Mouse (Mus musculus) hindbrain, embryonic 10.5 days (tissue): ENCODE results near the gene H2-T23. TPM values are rescaled to one million over a fixed set of nuclear protein-coding genes. Genes with fewer than 3 reads are reported as not detected.
"Not testable (repeated sequence)": the region's sequence is repeated elsewhere in the genome, so short reads cannot be mapped to it uniquely, and the experiment has no call there.

ENCODE experiments used
- DNase-seq: peaks from one replicate; pipeline ENCODE4 v3.0.0-alpha.2; 2017; ENCODE audit warnings: low spot score
- H3K27ac ChIP-seq: fragments of 300-500 bp; sonication (generic); 2 replicates; pipeline ENCODE4 v1.5.1; 2016; ENCODE audit warnings: mild to moderate bottlenecking, moderate library complexity
- H3K27me3 ChIP-seq: fragments of 300-500 bp; sonication (generic); 2 replicates; pipeline ENCODE4 v1.6.1; 2016; ENCODE audit warnings: mild to moderate bottlenecking; ENCODE audit not compliant: poor library complexity, insufficient read depth, severe bottlenecking
- H3K36me3 ChIP-seq: fragments of 300-500 bp; sonication (generic); 2 replicates; pipeline ENCODE4 v1.6.1; 2016; ENCODE audit warnings: mild to moderate bottlenecking, moderate library complexity
- H3K4me1 ChIP-seq: fragments of 300-500 bp; sonication (generic); replicated peaks from 2 replicates; pipeline ENCODE4 v1.6.1; 2016; ENCODE audit warnings: mild to moderate bottlenecking
- H3K4me3 ChIP-seq: fragments of 300-500 bp; sonication (generic); 2 replicates; pipeline ENCODE4 v1.5.1; 2016; ENCODE audit warnings: mild to moderate bottlenecking, moderate library complexity
- H3K9me3 ChIP-seq: fragments of 300-500 bp; sonication (generic); 2 replicates; pipeline ENCODE4 v1.6.1; 2016; ENCODE audit warnings: mild to moderate bottlenecking, moderate library complexity
- WGBS: fragments of 180-500 bp; shearing (Covaris S2); methylation state at CpG from one replicate; pipeline ENCODE4 v1.1.7; 2016; 5-methylcytosine and 5-hydroxymethylcytosine counted together
- polyA plus RNA-seq: library from polyadenylated mRNA; unstranded; fragments of >200 nt; fragmentation: Nextera tagmentation; extraction: Ambion mirVana; gene quantifications from 2 replicates; pipeline ENCODE4 v1.2.1, GENCODE M21; 2016

Gene H2-T23
- polyA plus RNA-seq = 4.0 and 4.2 TPM in 2 replicates

DNA sequence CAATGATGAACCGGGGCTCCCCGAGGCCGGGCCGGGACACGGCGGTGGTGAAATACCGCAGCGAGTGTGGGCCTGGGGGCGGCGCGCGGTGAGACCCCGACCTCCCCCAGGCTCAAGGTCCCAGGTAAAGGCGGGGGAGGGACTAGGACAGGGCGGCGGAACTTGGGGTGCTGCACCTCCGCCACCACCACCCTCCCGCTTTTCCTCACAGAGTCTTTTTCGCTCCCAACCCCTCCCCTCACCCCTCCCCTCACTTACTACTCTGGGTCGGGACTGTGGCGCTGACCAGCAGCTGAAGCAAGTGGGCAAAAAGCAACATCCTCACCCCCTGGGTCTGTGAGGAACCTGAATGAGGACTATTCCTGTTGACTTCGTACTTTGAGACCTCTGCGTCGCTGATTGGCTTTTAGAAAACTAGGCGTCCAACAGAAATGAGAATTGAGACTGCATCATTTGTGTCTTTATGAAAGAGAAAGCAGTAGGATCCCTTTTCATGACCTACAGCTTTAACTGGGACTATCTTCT is at the start of gene H2-T23:
Gene H2-T23, minus strand, starts transcription at position 505 of the 525 bp plus-strand sequence.
- H3K36me3 ChIP-seq, H3K4me1 ChIP-seq, H3K27me3 ChIP-seq, H3K9me3 ChIP-seq: not testable (repeated sequence)
- under 1% methylated on average over 25 of the region's 25 CpGs for WGBS
- peak within 1 kb of the TSS; percentile 59 for H3K4me3 ChIP-seq
- H3K27ac ChIP-seq = peak within 1 kb of the TSS; percentile 73
- DNase-seq = peak; percentile 44

DNA sequence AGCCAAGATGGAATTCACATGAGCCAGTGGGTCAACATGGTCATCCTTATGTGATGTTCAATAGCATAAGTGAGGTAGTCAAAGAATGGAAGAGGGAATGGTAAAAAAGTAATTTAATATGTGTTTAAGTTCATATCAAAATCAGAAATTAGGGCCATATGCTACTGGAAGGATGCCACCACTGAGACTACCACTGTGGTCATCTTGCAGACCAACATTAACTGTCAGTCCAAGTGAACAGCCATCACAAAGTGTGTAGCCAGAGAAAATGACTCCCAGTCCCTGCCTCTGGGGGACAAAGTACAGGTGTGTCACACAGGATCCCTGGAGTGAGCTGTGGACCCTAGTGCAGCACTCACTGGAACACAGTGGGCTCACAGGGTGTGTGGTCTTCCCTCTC is 49.2 kb upstream of the H2-T23 start:
- not testable (repeated sequence) for H3K27ac ChIP-seq, DNase-seq, H3K4me3 ChIP-seq, H3K36me3 ChIP-seq, H3K9me3 ChIP-seq
- H3K4me1 ChIP-seq = peaks cover 18% of the 10 kb centered on the region
- H3K27me3 ChIP-seq = peaks cover 39% of the 10 kb centered on the region

DNA sequence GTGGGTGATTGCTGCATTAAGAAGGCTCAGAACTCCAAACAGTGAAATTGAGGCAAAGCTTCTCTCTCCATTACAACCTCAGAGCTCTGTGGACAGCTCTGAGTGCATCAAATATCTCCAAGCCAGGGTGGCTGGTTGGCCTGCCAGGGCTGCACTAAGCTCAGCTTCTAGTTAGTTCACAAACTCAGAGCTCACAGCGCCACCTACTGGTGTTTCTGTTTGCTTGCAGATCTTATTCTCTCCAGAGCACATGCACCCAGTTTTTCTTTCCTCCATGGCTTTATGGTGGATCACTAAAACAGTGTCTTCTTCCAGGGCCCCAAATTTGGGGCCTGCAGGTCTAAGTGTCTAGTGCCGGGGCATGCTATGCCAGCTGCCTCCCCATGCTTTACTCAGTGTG is 28.2 kb upstream of the H2-T23 start:
- Histone ChIP-seq H3K9me3 (no peaks in the 10 kb centered on the region), H3K4me3 (no peak overlapping the region), H3K36me3 (no peaks in the 10 kb centered on the region), H3K4me1 (no peaks in the 10 kb centered on the region), H3K27me3 (no peaks in the 10 kb centered on the region), H3K27ac (no peak overlapping the region)
- 24% methylated on average over 2 of the region's 2 CpGs for WGBS
- DNase-seq = peak; percentile 66

DNA sequence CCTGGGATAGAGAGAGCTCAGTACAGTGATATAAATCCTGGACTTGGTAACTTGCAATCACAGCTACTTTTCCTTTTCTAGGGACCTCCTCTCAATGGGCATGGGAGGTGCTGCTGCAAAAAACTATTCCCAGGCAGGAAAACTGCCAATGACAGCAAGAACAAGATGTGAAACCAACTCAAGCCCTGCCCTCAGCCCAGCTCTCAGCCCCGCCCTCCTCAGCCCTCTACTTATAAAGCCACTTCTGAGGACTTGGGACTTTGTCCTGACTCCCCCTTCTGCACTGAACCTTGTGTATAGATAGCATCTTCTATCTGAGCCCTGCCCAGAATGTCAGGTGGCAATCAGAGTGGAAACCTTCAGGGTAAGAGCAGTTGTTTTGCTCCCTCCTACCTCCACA is 25.7 kb upstream of the H2-T23 start, which contains the start of gene Gm11127:
Gene Gm11127, minus strand, starts transcription at position 10 of the 400 bp plus-strand sequence.
- H3K27ac ChIP-seq, DNase-seq, H3K4me3 ChIP-seq, H3K27me3 ChIP-seq, H3K4me1 ChIP-seq, H3K9me3 ChIP-seq, H3K36me3 ChIP-seq: not testable (repeated sequence)
- WGBS = 71% methylated on average over 1 of the region's 1 CpGs

DNA sequence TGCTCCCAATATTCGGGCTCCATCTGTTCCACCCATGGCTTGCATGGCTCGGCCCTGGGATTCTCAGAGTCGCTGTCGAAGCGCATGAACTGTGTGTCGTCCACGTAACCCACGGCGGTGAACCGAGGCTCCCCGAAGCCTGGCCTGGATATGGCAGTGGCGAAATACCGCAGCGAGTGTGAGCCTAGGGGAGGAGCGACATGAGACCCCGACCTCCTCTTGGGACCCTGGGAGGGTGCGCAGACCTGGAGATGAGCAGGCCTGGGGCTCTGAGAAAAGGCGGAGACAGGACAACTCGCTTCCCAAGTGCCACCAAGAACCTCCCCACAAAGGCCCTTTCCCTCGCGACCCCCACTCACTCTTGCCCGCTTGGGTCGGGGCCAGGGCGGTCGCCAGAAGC is 25.3 kb upstream of the H2-T23 start:
- WGBS = 92% methylated on average over 25 of the region's 25 CpGs
- not testable (repeated sequence) for DNase-seq, H3K9me3 ChIP-seq, H3K36me3 ChIP-seq, H3K27me3 ChIP-seq, H3K27ac ChIP-seq, H3K4me1 ChIP-seq, H3K4me3 ChIP-seq

GRCm38 (mm10) chr17:36043286-36043685 is 10.6 kb upstream of the H2-T23 start:
- Histone ChIP-seq H3K4me3 (peak overlapping the region; percentile 50), H3K9me3 (no peaks in the 10 kb centered on the region)
- 82% methylated on average over 3 of the region's 3 CpGs for WGBS

DNA sequence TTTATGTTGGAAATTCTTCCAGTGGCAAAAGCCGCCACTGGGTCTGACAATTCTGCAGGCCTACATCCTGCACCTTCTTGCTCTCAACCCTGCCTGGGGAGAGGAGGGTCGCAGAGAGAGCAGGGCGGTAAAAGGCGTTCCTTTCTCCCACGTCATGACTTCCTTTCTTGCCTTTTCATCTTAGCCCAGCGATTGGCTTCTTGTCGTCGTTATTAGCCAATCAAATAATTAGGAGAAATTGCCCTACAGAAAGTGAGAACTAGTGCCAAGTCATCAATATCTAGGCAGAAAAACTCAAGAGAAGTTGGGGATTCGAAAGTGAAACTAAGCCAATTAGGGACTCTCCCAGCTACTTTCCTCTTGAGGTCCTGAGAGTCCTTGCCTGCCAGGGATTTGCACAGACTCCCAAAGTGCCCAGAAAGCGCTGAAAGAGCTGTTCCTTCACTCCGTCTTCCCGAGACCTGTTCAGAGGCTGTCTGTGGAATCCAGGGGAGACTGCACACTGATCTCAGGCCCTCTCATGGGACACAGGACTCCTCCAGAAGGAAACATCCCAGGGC is 10.0 kb upstream of the H2-T23 start, which contains the start of the genes H2-T22 and Gm6034:
Gene H2-T22, minus strand, starts transcription at position 138 of the 560 bp plus-strand sequence.
Gene Gm6034, plus strand, starts transcription at position 352 of the 560 bp plus-strand sequence.
- H3K4me1 ChIP-seq = peaks cover 13% of the 10 kb centered on the region
- peak; percentile 65 for DNase-seq
- H3K9me3 ChIP-seq, H3K36me3 ChIP-seq, H3K27ac ChIP-seq: not testable (repeated sequence)
- peaks cover 21% of the 10 kb centered on the region for H3K27me3 ChIP-seq
- H3K4me3 ChIP-seq = peak within 1 kb of the TSS; percentile 50
- WGBS = 3% methylated on average over 12 of the region's 12 CpGs

More at GRCm38 (mm10) chr17:36043286-36043685, 10.6 kb upstream of the H2-T23 start:
- Histone ChIP-seq H3K4me1 (peaks cover 13% of the 10 kb centered on the region), H3K27ac (no peak overlapping the region), H3K36me3 (no peaks in the 10 kb centered on the region), H3K27me3 (peaks cover 21% of the 10 kb centered on the region)
- no peak for DNase-seq

GRCm38 (mm10) chr17:36042055-36042454 is 9.4 kb upstream of the H2-T23 start:
- DNase-seq = not testable (repeated sequence)
- 2% methylated on average over 19 of the region's 19 CpGs for WGBS

DNA sequence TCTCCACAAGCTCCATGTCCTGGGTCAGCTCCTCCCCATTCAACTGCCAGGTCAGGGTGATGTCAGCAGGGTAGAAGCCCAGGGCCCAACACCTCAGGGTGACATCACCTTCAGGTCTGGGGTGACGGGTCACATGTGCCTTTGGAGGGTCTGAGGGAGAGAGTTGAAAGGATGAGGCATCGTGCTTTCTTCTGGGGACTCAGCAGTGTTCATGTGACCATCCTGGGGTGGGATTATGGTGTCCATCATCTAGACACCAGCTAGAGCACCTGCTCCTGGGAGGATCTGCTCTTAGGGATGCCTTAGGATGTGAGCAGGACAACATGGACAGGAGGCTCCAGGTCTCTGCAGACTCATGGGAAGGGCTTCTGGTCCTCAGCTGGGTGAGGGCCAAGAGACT is 7.9 kb upstream of the H2-T23 start:
- not testable (repeated sequence) for H3K36me3 ChIP-seq, DNase-seq, H3K27ac ChIP-seq, H3K9me3 ChIP-seq, H3K4me3 ChIP-seq
- 85% methylated on average over 2 of the region's 2 CpGs for WGBS
- peaks cover 13% of the 10 kb centered on the region for H3K4me1 ChIP-seq
- H3K27me3 ChIP-seq = peaks cover 21% of the 10 kb centered on the region

More at GRCm38 (mm10) chr17:36042055-36042454, 9.4 kb upstream of the H2-T23 start:
- Histone ChIP-seq H3K27me3 (peaks cover 21% of the 10 kb centered on the region), H3K4me1 (peaks cover 13% of the 10 kb centered on the region), H3K4me3 (peak overlapping the region; percentile 50)
- not testable (repeated sequence) for H3K36me3 ChIP-seq, H3K27ac ChIP-seq, H3K9me3 ChIP-seq

DNA sequence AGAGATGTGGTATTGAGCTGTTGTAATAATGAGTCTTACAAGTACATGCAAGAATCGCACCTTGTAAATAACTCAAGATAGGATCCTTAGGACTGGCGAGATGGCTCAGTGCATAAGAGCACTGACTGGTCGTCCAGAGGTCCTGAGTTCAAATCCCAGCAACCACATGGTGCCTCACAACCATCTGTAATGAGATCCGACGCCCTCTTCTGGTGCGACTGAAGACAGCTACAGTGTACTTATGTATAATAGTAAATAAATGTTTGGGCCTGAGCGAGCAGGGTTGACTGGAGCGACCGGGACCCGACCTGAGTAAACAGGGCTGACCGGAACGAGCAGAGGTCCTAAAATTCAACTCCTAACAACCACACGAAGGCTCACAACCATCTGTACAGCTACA is 3.5 kb upstream of the H2-T23 start:
- H3K4me1 ChIP-seq, DNase-seq, H3K27ac ChIP-seq, H3K9me3 ChIP-seq, H3K4me3 ChIP-seq, H3K36me3 ChIP-seq: not testable (repeated sequence)
- WGBS = 85% methylated on average over 13 of the region's 13 CpGs
- peaks cover 15% of the 10 kb centered on the region for H3K27me3 ChIP-seq

- WGBS = 40% methylated on average over 3 of the region's 3 CpGs
- not testable (repeated sequence) for H3K27ac ChIP-seq, H3K9me3 ChIP-seq, H3K27me3 ChIP-seq, H3K36me3 ChIP-seq, H3K4me1 ChIP-seq, DNase-seq, H3K4me3 ChIP-seq
These were observed 2.5 kb upstream of the H2-T23 start for GRCm38 (mm10) chr17:36035010-36035638.

DNA sequence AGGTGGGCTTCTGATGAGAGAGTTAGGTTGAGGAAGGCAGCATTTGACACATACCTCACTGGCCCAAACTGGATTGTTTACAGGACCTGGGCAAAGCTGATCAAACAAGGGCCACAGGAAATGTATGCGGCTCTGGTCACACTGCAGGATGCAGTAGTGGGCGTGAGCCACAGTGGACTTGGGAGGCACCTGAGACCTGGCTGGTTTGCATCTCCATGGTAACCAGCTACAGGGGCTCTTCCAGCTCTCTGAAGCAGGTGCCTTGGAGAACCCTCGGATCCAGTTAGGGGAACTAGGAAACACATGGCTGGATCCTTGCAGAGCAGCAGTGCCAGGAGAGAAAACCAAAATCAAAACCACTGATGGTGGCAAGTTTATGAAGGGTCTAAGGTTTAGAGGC is 1.9 kb upstream of the H2-T23 start:
- not testable (repeated sequence) for H3K4me1 ChIP-seq, DNase-seq, H3K36me3 ChIP-seq, H3K27ac ChIP-seq, H3K9me3 ChIP-seq, H3K27me3 ChIP-seq, H3K4me3 ChIP-seq
- WGBS = 57% methylated on average over 3 of the region's 3 CpGs

GRCm38 (mm10) chr17:36031583-36032331 is 898 bp downstream of the H2-T23 start:
- peak; percentile 45 for DNase-seq
- H3K9me3 ChIP-seq, H3K4me1 ChIP-seq, H3K36me3 ChIP-seq, H3K27me3 ChIP-seq: not testable (repeated sequence)
- peak overlapping the region; percentile 73 for H3K27ac ChIP-seq
- peak overlapping the region; percentile 59 for H3K4me3 ChIP-seq
- WGBS = 1% methylated on average over 40 of the region's 40 CpGs
